Mouse (Mus musculus) CH12.LX (cell line): ENCODE measurements around the gene Fbll1. TPM values are rescaled to one million over a fixed set of nuclear protein-coding genes. Genes with fewer than 3 reads are reported as not detected.

Source experiments
- DNase-seq: peaks from one replicate; pipeline ENCODE4 v3.0.0-alpha.2; 2013; ENCODE audit errors: extremely low read depth
- H3K27ac ChIP-seq: 2 replicates; pipeline ENCODE4 v1.5.1; 2012; ENCODE audit warnings: low read depth, mild to moderate bottlenecking, control low read depth, moderate library complexity; ENCODE audit not compliant: insufficient read depth
- H3K27me3 ChIP-seq: replicated peaks from 2 replicates; pipeline ENCODE3; 2012; ENCODE audit warnings: inconsistent platforms
- H3K36me3 ChIP-seq, 2 experiments: replicated peaks in 1 of 2; 2 replicates each; pipeline versions ENCODE3 to v1.6.1; 2012; ENCODE audit warnings: inconsistent platforms in 1 of 2, low read length in 1 of 2, mild to moderate bottlenecking in 1 of 2, mixed read lengths in 1 of 2, moderate library complexity in 1 of 2; ENCODE audit not compliant: control insufficient read depth in 1 of 2, insufficient read depth in 1 of 2
- H3K4me1 ChIP-seq, 2 experiments: 2 replicates each; pipeline ENCODE4 v1.6.1; 2012; ENCODE audit warnings: inconsistent platforms in 1 of 2, moderate library complexity in 1 of 2; ENCODE audit not compliant: insufficient read depth in 2 of 2, control insufficient read depth in 1 of 2
- H3K4me2 ChIP-seq: 2 replicates; pipeline ENCODE4 v1.6.1; 2012; ENCODE audit warnings: low read depth, mild to moderate bottlenecking, control low read depth; ENCODE audit not compliant: poor library complexity, insufficient read depth, severe bottlenecking
- H3K4me3 ChIP-seq, 3 experiments: fragments of 150-350 bp in 1 of 3; sonication (generic) in 1 of 3; replicated peaks in 1 of 3; 2 replicates each; pipeline versions ENCODE3 to v1.5.1; 2011 to 2012; ENCODE audit warnings: low read depth in 2 of 3, low read length in 2 of 3, mild to moderate bottlenecking in 2 of 3, moderate library complexity in 2 of 3, control low read depth in 1 of 3, improper control_type of control experiment in 1 of 3, inconsistent platforms in 1 of 3, mixed read lengths in 1 of 3; ENCODE audit not compliant: poor library complexity in 1 of 3
- H3K79me2 ChIP-seq: replicated peaks from 2 replicates; pipeline ENCODE4 v1.6.1; 2012; ENCODE audit warnings: mild to moderate bottlenecking, moderate library complexity; ENCODE audit not compliant: control insufficient read depth, poor library complexity, insufficient read depth, severe bottlenecking; ENCODE audit errors: extremely low read depth
- H3K9ac ChIP-seq: 2 replicates; pipeline ENCODE4 v1.6.1; 2012; ENCODE audit warnings: low read depth, mild to moderate bottlenecking, control low read depth, moderate library complexity; ENCODE audit not compliant: insufficient read depth
- H3K9me3 ChIP-seq: replicated peaks from 2 replicates; pipeline ENCODE3; 2012; ENCODE audit warnings: low read length, inconsistent platforms, mixed read lengths
- CHD1 ChIP-seq: IDR thresholded peaks from 2 replicates; pipeline ENCODE4 v1.6.1; 2012; ENCODE audit warnings: low read depth, low read length, improper control_type of control experiment, inconsistent platforms
- CHD2 ChIP-seq: IDR thresholded peaks from 2 replicates; pipeline ENCODE4 v1.6.1; 2011; ENCODE audit warnings: low read length, improper control_type of control experiment
- ELF1 ChIP-seq: IDR thresholded peaks from 2 replicates; pipeline ENCODE4 v1.6.1; 2014; ENCODE audit warnings: low read depth, mild to moderate bottlenecking, inconsistent platforms, low read length, improper control_type of control experiment
- EP300 ChIP-seq: IDR thresholded peaks from 2 replicates; pipeline ENCODE4 v1.6.1; 2011; ENCODE audit warnings: low read length, improper control_type of control experiment
- ETS1 ChIP-seq: conservative IDR thresholded peaks from 2 replicates; pipeline ENCODE4 v1.6.1; 2012; ENCODE audit warnings: low read depth, mild to moderate bottlenecking, inconsistent platforms, low read length, improper control_type of control experiment, moderate library complexity
- GABPA ChIP-seq: IDR thresholded peaks from 2 replicates; pipeline ENCODE4 v1.6.1; 2012; ENCODE audit warnings: low read depth, low read length, improper control_type of control experiment, inconsistent platforms; ENCODE audit not compliant: insufficient replicate concordance
- HCFC1 ChIP-seq: IDR thresholded peaks from 2 replicates; pipeline ENCODE4 v1.6.1; 2012; ENCODE audit warnings: low read depth, mild to moderate bottlenecking, inconsistent platforms, low read length, improper control_type of control experiment
- JUN ChIP-seq: IDR thresholded peaks from 2 replicates; pipeline ENCODE4 v1.6.1; 2011; ENCODE audit warnings: low read depth, mild to moderate bottlenecking, low read length, improper control_type of control experiment, moderate library complexity; ENCODE audit not compliant: insufficient read depth
- JUND ChIP-seq: conservative IDR thresholded peaks from 2 replicates; pipeline ENCODE4 v1.6.1; 2011; ENCODE audit warnings: low read depth, low read length, improper control_type of control experiment
- MAFK ChIP-seq: IDR thresholded peaks from 2 replicates; pipeline ENCODE4 v1.6.1; 2011; ENCODE audit warnings: low read length, improper control_type of control experiment; ENCODE audit not compliant: insufficient replicate concordance
- MAX ChIP-seq: IDR thresholded peaks from 2 replicates; pipeline ENCODE4 v1.6.1; 2011; ENCODE audit warnings: low read length, improper control_type of control experiment
- MYC ChIP-seq: IDR thresholded peaks from 2 replicates; pipeline ENCODE4 v1.6.1; 2011; ENCODE audit warnings: low read depth, mild to moderate bottlenecking, improper control_type of control experiment, low read length
- NELFE ChIP-seq: IDR thresholded peaks from 2 replicates; pipeline ENCODE4 v1.6.1; 2011; ENCODE audit warnings: low read depth, low read length, improper control_type of control experiment
- NRF1 ChIP-seq: IDR thresholded peaks from 2 replicates; pipeline ENCODE4 v1.6.1; 2014; ENCODE audit warnings: low read depth, mild to moderate bottlenecking, inconsistent platforms, low read length, improper control_type of control experiment, moderate library complexity
- POLR2A ChIP-seq: IDR thresholded peaks from 2 replicates; pipeline ENCODE4 v1.6.1; 2011; ENCODE audit warnings: low read depth, mild to moderate bottlenecking, improper control_type of control experiment, low read length
- POLR2AphosphoS2 ChIP-seq: IDR thresholded peaks from 2 replicates; pipeline ENCODE4 v1.6.1; 2011; ENCODE audit warnings: low read depth, low read length, improper control_type of control experiment
- RAD21 ChIP-seq: IDR thresholded peaks from 2 replicates; pipeline ENCODE4 v1.6.1; 2011; ENCODE audit warnings: low read depth, mild to moderate bottlenecking, low read length, improper control_type of control experiment, moderate library complexity
- SMC3 ChIP-seq: IDR thresholded peaks from 2 replicates; pipeline ENCODE4 v1.6.1; 2011; ENCODE audit warnings: low read depth, low read length, improper control_type of control experiment
- UBTF ChIP-seq: IDR thresholded peaks from 2 replicates; pipeline ENCODE4 v1.6.1; 2012; ENCODE audit warnings: low read depth, mild to moderate bottlenecking, inconsistent platforms, low read length, improper control_type of control experiment, moderate library complexity
- USF2 ChIP-seq: conservative IDR thresholded peaks from 2 replicates; pipeline ENCODE4 v1.6.1; 2011; ENCODE audit warnings: low read depth, low read length, improper control_type of control experiment
- ZC3H11A ChIP-seq: IDR thresholded peaks from 2 replicates; pipeline ENCODE4 v1.6.1; 2012; ENCODE audit warnings: low read depth, mild to moderate bottlenecking, inconsistent platforms, low read length, improper control_type of control experiment
- ZKSCAN1 ChIP-seq: IDR thresholded peaks from 2 replicates; pipeline ENCODE4 v1.6.1; 2012; ENCODE audit warnings: low read depth, inconsistent platforms, low read length, improper control_type of control experiment, borderline replicate concordance
- ZNF384 ChIP-seq: IDR thresholded peaks from 2 replicates; pipeline ENCODE4 v1.6.1; 2012; ENCODE audit warnings: low read depth, low read length, improper control_type of control experiment, inconsistent platforms
- dilution Hi-C: fragments of 300-500 bp; cut with MboI; formaldehyde crosslinking; loops from 2 replicates; pipeline ENCODE4 v1.14.3; 2020; ENCODE audit warnings: low sequenced_read_pairs; ENCODE audit not compliant: extremely low pct_unique_long_range_greater_than_20kb, extremely low pct_ligation_motif_present
- in situ Hi-C: fragments of 300-500 bp; cut with MboI; formaldehyde crosslinking; loops from 3 replicates; pipeline ENCODE4 v1.14.3; 2019; ENCODE audit warnings: low sequenced_read_pairs, low pct_ligation_motif_present, low pct_unique_long_range_greater_than_20kb, mixed read lengths
- polyA plus RNA-seq: library from polyadenylated mRNA; unstranded; fragments of >175 nt; gene quantifications from 2 replicates; pipeline ENCODE4 v1.2.1, GENCODE M21; 2012; ENCODE audit warnings: low read depth; ENCODE audit not compliant: insufficient read length
- total RNA-seq, 2 experiments: library from RNA; depleted of rRNA; stranded (reverse); fragments of 300-350 nt in 1 of 2; fragments of >200 nt in 1 of 2; gene quantifications; 2 replicates each; pipeline ENCODE4 v1.2.3; 2012 to 2014

Gene Fbll1
- total and polyA plus RNA-seq, 3 experiments: not detected

DNA sequence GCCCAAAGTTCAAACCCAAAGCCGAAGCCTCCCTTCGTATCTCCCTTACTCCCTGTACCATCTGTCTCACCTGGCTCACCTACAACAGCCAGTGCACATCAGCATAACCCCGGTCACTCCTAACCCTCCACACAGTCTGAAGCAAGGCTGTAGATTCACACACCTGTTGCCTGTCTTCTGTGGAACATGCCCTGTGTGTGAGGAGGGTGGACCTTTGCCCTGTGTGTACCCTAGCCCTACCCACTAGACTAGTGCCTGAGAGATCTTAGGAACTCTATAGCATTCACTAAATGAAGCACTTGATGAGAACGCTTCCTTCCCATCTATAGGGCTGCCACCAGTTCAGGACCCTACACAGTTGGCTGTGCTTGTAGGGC lies 38.1 kb downstream of the Fbll1 start:
- Histone ChIP-seq H3K4me1 (no peaks in the 10 kb centered on the region), H3K9me3 (no peaks in the 10 kb centered on the region), H3K27me3 (no peaks in the 10 kb centered on the region), H3K9ac (no peak overlapping the region), H3K4me2 (no peak overlapping the region), H3K79me2 (no peaks in the 10 kb centered on the region), H3K4me3 (no peak overlapping the region), H3K36me3 (no peaks in the 10 kb centered on the region), H3K27ac (no peak overlapping the region)
- dilution Hi-C loops (no loop called here), in situ Hi-C loops (no loop called here)
- no peak for TF ChIP-seq HCFC1
- no peak for TF ChIP-seq ZC3H11A
- TF ChIP-seq MAFK: no peak
- no peak for TF ChIP-seq POLR2A
- no peak for TF ChIP-seq MAX
- no peak for TF ChIP-seq CHD1
- TF ChIP-seq NELFE: no peak
- TF ChIP-seq GABPA: no peak
- TF ChIP-seq ZKSCAN1: no peak
- no peak for TF ChIP-seq USF2
- no peak for TF ChIP-seq SMC3
- TF ChIP-seq RAD21: no peak
- no peak for TF ChIP-seq JUN
- no peak for DNase-seq

- dilution Hi-C loops (no loop called here), in situ Hi-C loops (no loop called here)
- Histone ChIP-seq H3K9me3 (no peaks in the 10 kb centered on the region), H3K27me3 (no peaks in the 10 kb centered on the region), H3K79me2 (no peaks in the 10 kb centered on the region), H3K9ac (no peak overlapping the region), H3K4me2 (no peak overlapping the region), H3K4me1 (no peaks in the 10 kb centered on the region), H3K27ac (no peak overlapping the region), H3K36me3 (no peaks in the 10 kb centered on the region), H3K4me3 (no peak overlapping the region)
- TF ChIP-seq JUND: no peak
- no peak for TF ChIP-seq ELF1
- TF ChIP-seq POLR2AphosphoS2: no peak
- TF ChIP-seq UBTF: no peak
- no peak for TF ChIP-seq EP300
- TF ChIP-seq RAD21: no peak
- TF ChIP-seq HCFC1: no peak
- TF ChIP-seq ZNF384: no peak
- TF ChIP-seq ZC3H11A: no peak
- TF ChIP-seq ETS1: no peak
- TF ChIP-seq NELFE: no peak
- TF ChIP-seq SMC3: no peak
- no peak for TF ChIP-seq CHD2
- no peak for TF ChIP-seq MYC
- no peak for TF ChIP-seq NRF1
- DNase-seq: no peak
Measured at GRCm38 (mm10) chr11:35760001-35760626, 38.6 kb downstream of the Fbll1 start.
